9 mouse cellular contexts compared by ENCODE assay signal in the genomic region with DNA sequence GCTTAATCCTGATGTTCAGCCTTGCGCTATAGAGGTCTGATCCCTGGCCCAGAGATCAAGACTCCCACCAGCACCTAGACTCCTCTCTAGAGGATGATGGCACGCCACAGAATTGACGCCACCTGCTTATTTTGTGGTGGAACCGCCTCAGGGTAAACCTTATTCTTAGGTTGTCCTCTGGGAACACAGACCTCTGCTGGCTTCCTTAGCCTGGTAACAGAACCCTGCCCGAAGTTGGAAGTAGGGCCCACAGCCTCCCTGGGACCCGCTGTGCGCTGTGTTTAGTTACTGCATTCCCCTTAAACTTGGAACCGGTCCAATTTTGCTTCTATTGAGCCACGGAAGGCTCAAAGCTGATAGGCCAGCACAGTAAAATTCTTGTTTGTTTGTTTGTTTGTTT. TPM values are rescaled to one million over a fixed set of nuclear protein-coding genes. Genes with fewer than 3 reads are reported as not detected.
A peak's percentile ranks its signal among the peaks of the same experiment; 100 is the strongest.
DNase-seq lines count a peak whose midpoint lies in the region; ATAC-seq lines count a peak whose summit lies in the region.
"Had no signal": no experiment of that assay in that cellular context is flagged by ENCODE, and none has a peak within 500 bp of the region (broad histone marks: within the 10 kb centered on the region; RNA-seq: fewer than 3 reads in every experiment).

No protein-coding gene starts in this region.

- H3K36me3 ChIP-seq in heart, embryonic 13.5 days = no peaks in the 10 kb centered on the region
- H3K36me3 ChIP-seq in limb, embryonic 10.5 days = no peaks in the 10 kb centered on the region

- H3K9me3 ChIP-seq in heart, embryonic 13.5 days = no peaks in the 10 kb centered on the region
- H3K9me3 ChIP-seq in limb, embryonic 10.5 days (replicated peaks) = no peaks in the 10 kb centered on the region

- peaks cover 67% of the 10 kb centered on the region for H3K27me3 ChIP-seq in heart, embryonic 13.5 days (replicated peaks)
- H3K27me3 ChIP-seq in limb, embryonic 10.5 days (ENCODE audit: low read depth, poor library complexity, severe bottlenecking) = peaks cover 73% of the 10 kb centered on the region

- H3K27ac ChIP-seq in heart, embryonic 13.5 days (replicated peaks) = no peak overlapping the region
- H3K27ac ChIP-seq in limb, embryonic 10.5 days = no peak overlapping the region

- peak overlapping the region; percentile 37; the same call in 1 of the 2 replicates for H3K9ac ChIP-seq in heart, embryonic 13.5 days

- H3K4me1 ChIP-seq in heart, embryonic 13.5 days = peaks cover 40% of the 10 kb centered on the region
- H3K4me1 ChIP-seq in limb, embryonic 10.5 days = peaks cover 43% of the 10 kb centered on the region

- peak overlapping the region; percentile 79 for H3K4me2 ChIP-seq in heart, embryonic 13.5 days

- DNase-seq in heart, postnatal 10 days = no peak
- peak; percentile 82 for DNase-seq in 3T3-L1 (ENCODE audit: low read depth, low spot score)
- DNase-seq in embryo, embryonic 9.5 days (ENCODE audit: extremely low spot score) = peak; percentile 53
- peak; percentile 53 for DNase-seq in limb, embryonic 10.5 days (ENCODE audit: low spot score)
- DNase-seq in left cerebral cortex, adult 8-10 months (ENCODE audit: low spot score in 2 of 2) = no peak
- no peak for DNase-seq in layer of hippocampus, adult 9-11 months
- DNase-seq in gastrocnemius, postnatal 36 days = no peak

- WGBS in heart, embryonic 13.5 days = 10% methylated on average over 9 of the region's 9 CpGs
- 4% methylated on average over 9 of the region's 9 CpGs for WGBS in limb, embryonic 10.5 days

- H3K4me3 ChIP-seq in heart, embryonic 13.5 days = peak overlapping the region; percentile 57
- H3K4me3 ChIP-seq in limb, embryonic 10.5 days = peak overlapping the region; percentile 55; the same call in 1 of the 2 replicates

- intact Hi-C loops in heart, postnatal 10 days (cut with DNase I) = no loop called here
- intact Hi-C loops in gastrocnemius, postnatal 36 days (cut with DNase I) = no loop called here

- ATAC-seq in heart, embryonic 13.5 days (ENCODE audit: extremely low read depth, insufficient number of reproducible peaks, low FRiP score, low TSS enrichment) = no peak

RNA-seq across cellular contexts. Expression of a gene that starts 2.3 kb away (rescaled TPM):
- polyA plus RNA-seq in heart, embryonic 13.5 days (2015; fragmentation: Nextera tagmentation; extraction: Ambion mirVana) = 1.2 and 1.6 TPM in 2 replicates
- 1 to 10 TPM; 2.5 to 4.0 TPM for total RNA-seq in heart, postnatal 10 days (2021)
- polyA plus RNA-seq in limb, embryonic 10.5 days (2016; fragmentation: Nextera tagmentation; extraction: Ambion mirVana) = 5.0 and 7.5 TPM in 2 replicates
- 1 to 10 TPM; 2.4 to 4.0 (median 3.0) TPM for total RNA-seq in left cerebral cortex, adult 8-10 months (2022)
- total RNA-seq in gastrocnemius, postnatal 36 days (2021) = 1 to 10 TPM in 1 of 2 experiments, under 1 TPM in 1; 0.26 to 1.3 TPM
- total RNA-seq: CH12.LX had no signal

Comparison
In these comparisons a context has a peak if more than half of its experiments do, and no peak if none do; other contexts are left out.
1. DNase-seq: peak in 3T3-L1 (single experiment), embryo, embryonic 9.5 days (single experiment) and limb, embryonic 10.5 days (single experiment); none in heart, postnatal 10 days (0 of 2), left cerebral cortex, adult 8-10 months (0 of 2), layer of hippocampus, adult 9-11 months (single experiment) and gastrocnemius, postnatal 36 days (0 of 2).